Mouse (Mus musculus) lung, postnatal 0 days (tissue): ENCODE results near the gene Cbx1.

Source experiments
- CTCF ChIP-seq: IDR thresholded peaks from 2 replicates; pipeline ENCODE4 v1.5.1; 2016; ENCODE audit warnings: antibody characterized with exemption, mild to moderate bottlenecking
- EP300 ChIP-seq: IDR thresholded peaks from 2 replicates; pipeline ENCODE4 v1.6.1; 2016; ENCODE audit warnings: antibody characterized with exemption, mild to moderate bottlenecking, control low read depth

- TF ChIP-seq CTCF (no peak), EP300 (no peak)
Measured at GRCm38 (mm10) chr11:96831516-96831915, 42.6 kb downstream of the Cbx1 start.
